Mouse (Mus musculus): Measurements from ENCODE around the gene Ndufa13. TPM values are rescaled to one million over a fixed set of nuclear protein-coding genes. Genes with fewer than 3 reads are reported as not detected.

The Ndufa13 gene
- total RNA-seq, 2 experiments from 2014 or later, result 133 to 137 TPM

DNA sequence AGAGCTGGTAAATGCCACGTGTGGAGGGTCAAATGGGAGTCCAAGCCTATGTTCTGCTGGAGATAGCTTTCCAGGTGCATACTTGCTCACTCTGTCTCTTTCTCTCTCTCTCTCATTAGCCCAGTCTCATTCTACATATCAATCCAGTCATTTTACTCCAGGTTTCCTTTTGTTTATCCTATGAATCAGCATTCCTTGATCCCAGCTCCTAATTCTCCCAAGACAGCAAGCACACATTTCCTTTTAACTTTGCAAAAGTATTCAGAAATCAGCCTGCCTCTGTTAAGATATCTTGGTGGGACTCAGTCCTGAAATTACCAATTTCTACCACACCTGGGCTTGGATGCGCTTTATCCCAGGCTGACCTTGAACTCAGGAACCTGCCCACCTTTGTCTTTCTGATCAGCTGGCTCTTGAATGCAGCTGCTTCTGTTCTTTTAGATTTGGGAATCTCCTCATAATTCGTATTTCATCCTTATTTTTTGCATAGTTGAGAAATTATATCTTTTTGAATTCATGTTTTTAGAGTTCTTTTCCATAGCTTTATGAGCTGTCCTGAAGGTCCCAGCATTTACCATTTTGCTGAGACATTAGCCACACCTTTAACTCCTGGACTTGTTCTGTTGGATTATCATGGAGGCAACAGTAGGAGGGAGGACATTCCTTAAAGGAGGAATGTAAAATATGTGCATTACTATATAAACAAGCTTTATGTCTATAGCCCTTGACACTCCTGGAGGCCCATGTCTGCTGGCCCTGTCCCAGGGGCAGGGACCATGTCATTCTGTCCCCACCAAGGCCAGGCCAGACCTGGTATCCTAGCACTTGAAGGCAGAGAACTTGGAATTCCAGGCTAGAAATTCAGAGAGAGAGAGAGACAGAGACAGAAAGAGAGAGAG lies 54.9 kb downstream of the Ndufa13 start:
- DNase-seq (ENCODE audit: low spot score in 2 of 2), result no peak

Other genes with a start within 250 kb of the Ndufa13 start
- gene Zfp964, start 248.1 kb downstream of the Ndufa13 start, total RNA-seq (2021), result 1 to 10 TPM; 4.5 to 4.9 TPM
- gene Zfp869, start 191.8 kb downstream of the Ndufa13 start, total RNA-seq (2021), result 10 to 100 TPM; 26.8 to 28.3 TPM
- gene Zfp963, start 152.6 kb downstream of the Ndufa13 start, total RNA-seq (2021), result 1 to 10 TPM; 5.0 to 6.4 TPM
- 1 to 10 TPM in 1 of 2 experiments, under 1 TPM in 1; 0.70 to 4.9 TPM for gene Gm20422, start 127.7 kb downstream of the Ndufa13 start, total RNA-seq (2021)
- gene Atp13a1, start 111.4 kb downstream of the Ndufa13 start, total RNA-seq (2021), result 10 to 100 TPM; 41.0 to 44.7 TPM
- gene Zfp866, start 111.4 kb downstream of the Ndufa13 start, total RNA-seq (2021), result 10 to 100 TPM; 31.4 to 34.4 TPM
- gene Gmip, start 93.9 kb downstream of the Ndufa13 start, total RNA-seq (2021), result 10 to 100 TPM; 21.1 to 24.6 TPM
- gene Lpar2, start 80.1 kb downstream of the Ndufa13 start, total RNA-seq (2021), result 1 to 10 TPM; 2.8 to 3.8 TPM
- 1 to 10 TPM; 3.6 to 4.8 TPM for gene Pbx4, start 70.1 kb downstream of the Ndufa13 start, total RNA-seq (2021)
- 1 to 10 TPM in 1 of 2 experiments, under 1 TPM in 1; 0.50 to 1.4 TPM for gene Cilp2, start 14.9 kb downstream of the Ndufa13 start, total RNA-seq (2021)
- under 1 TPM; 0.73 to 0.76 TPM for gene Tssk6, start 374 bp downstream of the Ndufa13 start, total RNA-seq (2021)
- 1 to 10 TPM; 1.6 to 2.3 TPM for gene Yjefn3, start 154 bp upstream of the Ndufa13 start, total RNA-seq (2021)
- 100 to 1,000 TPM in 1 of 2 experiments, 10 to 100 TPM in 1; 91.5 to 106 TPM for gene Gatad2a, start 93.8 kb upstream of the Ndufa13 start, total RNA-seq (2021)
- 10 to 100 TPM; 76.6 to 80.2 TPM for gene Mau2, start 140.2 kb upstream of the Ndufa13 start, total RNA-seq (2021)
- gene Sugp1, start 140.3 kb upstream of the Ndufa13 start, total RNA-seq (2021), result 10 to 100 TPM; 41.1 to 45.2 TPM
- 1 to 10 TPM in 1 of 2 experiments, under 1 TPM in 1; 0.53 to 4.8 TPM for gene Tm6sf2, start 170.4 kb upstream of the Ndufa13 start, total RNA-seq (2021)
- under 1 TPM; 0.11 to 0.14 TPM for gene Hapln4, start 180.9 kb upstream of the Ndufa13 start, total RNA-seq (2021)
- gene Ncan, start 218.3 kb upstream of the Ndufa13 start, total RNA-seq (2021), result 1 to 10 TPM; 2.4 to 3.6 TPM
- 10 to 100 TPM; 23.6 to 26.0 TPM for gene Nr2c2ap, start 228.8 kb upstream of the Ndufa13 start, total RNA-seq (2021)
- 10 to 100 TPM; 15.9 to 18.9 TPM for gene Rfxank, start 236.6 kb upstream of the Ndufa13 start, total RNA-seq (2021)
- gene Borcs8, start 236.9 kb upstream of the Ndufa13 start, total RNA-seq (2021), result 10 to 100 TPM; 55.5 to 56.4 TPM
- 1 to 10 TPM; 1.5 to 1.6 TPM for gene Mef2b, start 237.2 kb upstream of the Ndufa13 start, total RNA-seq (2021)